Mouse (Mus musculus) kidney, adult 2 months (tissue): ENCODE data around the gene Cdc123. TPM values are rescaled to one million over a fixed set of nuclear protein-coding genes. Genes with fewer than 3 reads are reported as not detected.

Experiments used
- DNase-seq: peaks from one replicate; pipeline ENCODE4 v3.0.0; 2021
- H3K27ac ChIP-seq: fragments of 200-500 bp; 2 replicates; pipeline ENCODE4 v1.5.1; 2012; ENCODE audit warnings: low read depth, low read length, control low read depth, inconsistent platforms; ENCODE audit not compliant: insufficient read depth
- H3K27me3 ChIP-seq: fragments of 200-500 bp; replicated peaks from 2 replicates; pipeline ENCODE4 v1.6.1; 2012; ENCODE audit warnings: mild to moderate bottlenecking, moderate library complexity, low read length, inconsistent platforms; ENCODE audit not compliant: control insufficient read depth, insufficient read depth
- H3K36me3 ChIP-seq: fragments of 200-500 bp; 2 replicates; pipeline ENCODE4 v1.6.1; 2012; ENCODE audit warnings: mild to moderate bottlenecking, moderate library complexity, low read length, inconsistent platforms; ENCODE audit not compliant: control insufficient read depth, insufficient read depth
- H3K4me1 ChIP-seq: fragments of 200-500 bp; 2 replicates; pipeline ENCODE4 v1.6.1; 2011; ENCODE audit warnings: low read length; ENCODE audit not compliant: control insufficient read depth, insufficient read depth
- H3K4me3 ChIP-seq: fragments of 200-500 bp; 2 replicates; pipeline ENCODE4 v1.5.1; 2011; ENCODE audit warnings: mild to moderate bottlenecking, low read depth, low read length, control low read depth; ENCODE audit not compliant: insufficient read depth
- CTCF ChIP-seq: fragments of 200-500 bp; conservative IDR thresholded peaks from 2 replicates; pipeline ENCODE4 v1.5.1; 2011; ENCODE audit warnings: low read depth, mild to moderate bottlenecking, control low read depth, low read length, moderate library complexity, mixed read lengths; ENCODE audit not compliant: insufficient read depth, insufficient read length
- POLR2A ChIP-seq: fragments of 200-500 bp; IDR thresholded peaks from one replicate; pipeline ENCODE4 v1.6.1; 2011; ENCODE audit warnings: low read depth, low read length, control low read depth
- WGBS: fragments of 180-500 bp; shearing (Covaris S2); methylation state at CpG from one replicate; pipeline ENCODE4 v1.1.7; 2018; 5-methylcytosine and 5-hydroxymethylcytosine counted together
- polyA plus RNA-seq: library from polyadenylated mRNA; depleted of rRNA; stranded (reverse); fragments of >200 nt; gene quantifications from 2 replicates; pipeline ENCODE4 v1.2.3, GENCODE M21; 2012

The Cdc123 gene
- polyA plus RNA-seq, 1 experiment: 74.7 TPM

GRCm38 (mm10) chr2:5804440-5805045, 40.4 kb downstream of the Cdc123 start:
- 54% methylated on average over 6 of the region's 6 CpGs for WGBS
- H3K27me3 ChIP-seq: no peaks in the 10 kb centered on the region
- H3K27ac ChIP-seq: no peak overlapping the region

GRCm38 (mm10) chr2:5801927-5802590, 42.9 kb downstream of the Cdc123 start:
- no peaks in the 10 kb centered on the region; the same call in 1 of the 2 replicates for H3K36me3 ChIP-seq
- no peak for DNase-seq
- no peak for TF ChIP-seq CTCF
- no peak for TF ChIP-seq POLR2A
- 95% methylated on average over 10 of the region's 10 CpGs for WGBS
- no peaks in the 10 kb centered on the region for H3K4me1 ChIP-seq
- no peaks in the 10 kb centered on the region for H3K27me3 ChIP-seq
- no peak overlapping the region for H3K27ac ChIP-seq
- no peak overlapping the region for H3K4me3 ChIP-seq

More at GRCm38 (mm10) chr2:5804440-5805045, 40.4 kb downstream of the Cdc123 start:
- DNase-seq: no peak
- no peak overlapping the region for H3K4me3 ChIP-seq
- no peaks in the 10 kb centered on the region for H3K4me1 ChIP-seq
- no peaks in the 10 kb centered on the region; the same call in 1 of the 2 replicates for H3K36me3 ChIP-seq
- no peak for TF ChIP-seq POLR2A
- no peak for TF ChIP-seq CTCF

GRCm38 (mm10) chr2:5801182-5801640, 43.8 kb downstream of the Cdc123 start:
- peak; percentile 18 for DNase-seq
- Histone ChIP-seq H3K27me3 (no peaks in the 10 kb centered on the region), H3K36me3 (no peaks in the 10 kb centered on the region; the same call in 1 of the 2 replicates), H3K4me3 (no peak overlapping the region), H3K4me1 (no peaks in the 10 kb centered on the region), H3K27ac (no peak overlapping the region)
- 63% methylated on average over 9 of the region's 9 CpGs for WGBS
- TF ChIP-seq POLR2A: no peak

- WGBS: 80% methylated on average over 11 of the region's 11 CpGs
- Histone ChIP-seq H3K36me3 (peaks cover 2% of the 10 kb centered on the region), H3K27me3 (no peaks in the 10 kb centered on the region), H3K4me1 (no peaks in the 10 kb centered on the region), H3K4me3 (no peak overlapping the region), H3K27ac (no peak overlapping the region)
- DNase-seq: no peak
- TF ChIP-seq POLR2A (no peak), CTCF (no peak)
Measured at GRCm38 (mm10) chr2:5797816-5798672, 46.9 kb downstream of the Cdc123 start.

GRCm38 (mm10) chr2:5793771-5794170, 51.2 kb downstream of the Cdc123 start:
- no peak overlapping the region for H3K27ac ChIP-seq
- no peak overlapping the region for H3K4me3 ChIP-seq
- no peaks in the 10 kb centered on the region for H3K27me3 ChIP-seq
- WGBS: 73% methylated on average over 10 of the region's 10 CpGs
- no peaks in the 10 kb centered on the region for H3K4me1 ChIP-seq
- H3K36me3 ChIP-seq: peaks cover 2% of the 10 kb centered on the region
- TF ChIP-seq CTCF (no peak), POLR2A (no peak)
- peak; percentile 48 for DNase-seq

GRCm38 (mm10) chr2:5792056-5792455, 52.9 kb downstream of the Cdc123 start:
- no peak overlapping the region for H3K4me3 ChIP-seq
- DNase-seq: no peak
- peaks cover 2% of the 10 kb centered on the region for H3K36me3 ChIP-seq
- no peaks in the 10 kb centered on the region for H3K4me1 ChIP-seq
- H3K27ac ChIP-seq: no peak overlapping the region
- TF ChIP-seq CTCF (no peak), POLR2A (no peak)
- 97% methylated on average over 5 of the region's 5 CpGs for WGBS
- H3K27me3 ChIP-seq: no peaks in the 10 kb centered on the region

- no peaks in the 10 kb centered on the region for H3K4me1 ChIP-seq
- H3K27ac ChIP-seq: no peak overlapping the region
- WGBS: 33% methylated on average over 4 of the region's 4 CpGs
- no peak for TF ChIP-seq CTCF
- no peak for TF ChIP-seq POLR2A
- no peaks in the 10 kb centered on the region for H3K27me3 ChIP-seq
- H3K36me3 ChIP-seq: peaks cover 1% of the 10 kb centered on the region
- peak; percentile 59 for DNase-seq
- H3K4me3 ChIP-seq: no peak overlapping the region
Measured at GRCm38 (mm10) chr2:5789625-5790160, 55.3 kb downstream of the Cdc123 start.
